Comparison of ENCODE assay signal across 16 mouse cellular contexts in the genomic region with DNA sequence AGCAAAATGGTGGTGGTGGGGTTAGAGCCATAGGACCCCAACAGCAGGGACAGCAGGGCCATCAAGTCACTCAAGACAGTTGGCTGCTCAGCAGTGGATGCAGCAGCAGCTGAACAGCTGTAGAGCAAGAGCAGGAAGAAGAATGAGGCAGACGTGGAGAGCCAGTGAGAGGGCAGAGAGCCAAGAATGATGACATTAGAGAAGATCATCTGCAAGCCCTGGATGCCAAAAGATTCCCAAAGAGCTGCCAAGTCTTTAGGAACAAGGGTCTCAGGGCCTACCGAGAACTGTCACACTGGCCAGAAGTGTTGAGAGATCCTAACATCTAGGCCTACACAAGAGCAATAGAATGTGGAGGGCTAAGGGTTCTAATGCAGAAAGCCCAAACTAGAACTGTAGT.
A peak's percentile ranks its signal among the peaks of the same experiment; 100 is the strongest.
DNase-seq lines count a peak whose midpoint lies in the region; ATAC-seq and TF ChIP-seq lines count a peak whose summit lies in the region.
"Had no signal": no experiment of that assay in that cellular context is flagged by ENCODE, and none has a peak within 500 bp of the region (broad histone marks: within the 10 kb centered on the region; RNA-seq: fewer than 3 reads in every experiment).

No protein-coding gene starts in this region.

- 0 out of 2 replicates have a peak, but pooled peaks have one; percentile 24 for ATAC-seq in hindbrain, postnatal 0 days
- peak; percentile 29; the same call in 1 of the 2 replicates for ATAC-seq in stomach, embryonic 16.5 days (ENCODE audit: insufficient read depth, low FRiP score)
- ATAC-seq in stomach, postnatal 0 days (ENCODE audit: low FRiP score, low TSS enrichment) = no peak
- ATAC-seq: CD4-positive, CD25-positive, alpha-beta regulatory T cell, adult 4 months; hindbrain, embryonic 16.5 days had no signal

- H3K4me1 ChIP-seq in hindbrain, postnatal 0 days (ENCODE audit: insufficient read depth, low read length) = no peaks in the 10 kb centered on the region
- H3K4me1 ChIP-seq in hindbrain, embryonic 10.5 days (replicated peaks) = no peaks in the 10 kb centered on the region
- H3K4me1 ChIP-seq in stomach, embryonic 16.5 days (ENCODE audit: control insufficient read depth, insufficient read depth, low read length) = 0 out of 2 replicates have a peak, but pooled peaks cover 2% of the 10 kb centered on the region
- no peaks in the 10 kb centered on the region for H3K4me1 ChIP-seq in stomach, postnatal 0 days (replicated peaks; ENCODE audit: control insufficient read depth, insufficient read depth)
- H3K4me1 ChIP-seq: embryonic facial prominence, embryonic 12.5 days; liver, embryonic 13.5 days had no signal

- TF ChIP-seq EP300 in stomach, postnatal 0 days (optimal IDR thresholded peaks at IDR 0.05) = no peak

- H3K36me3 ChIP-seq in hindbrain, postnatal 0 days (ENCODE audit: insufficient read depth, low read length) = no peaks in the 10 kb centered on the region
- H3K36me3 ChIP-seq in hindbrain, embryonic 10.5 days = no peaks in the 10 kb centered on the region
- H3K36me3 ChIP-seq in stomach, embryonic 16.5 days (ENCODE audit: control insufficient read depth, insufficient read depth, low read length) = no peaks in the 10 kb centered on the region
- no peaks in the 10 kb centered on the region for H3K36me3 ChIP-seq in stomach, postnatal 0 days (ENCODE audit: control insufficient read depth, insufficient read depth, low read length)
- H3K36me3 ChIP-seq: embryonic facial prominence, embryonic 12.5 days; liver, embryonic 13.5 days had no signal

- H3K27ac ChIP-seq in hindbrain, postnatal 0 days = no peak overlapping the region
- no peak overlapping the region for H3K27ac ChIP-seq in hindbrain, embryonic 10.5 days
- H3K27ac ChIP-seq in stomach, embryonic 16.5 days (ENCODE audit: low read length) = no peak overlapping the region
- no peak overlapping the region for H3K27ac ChIP-seq in stomach, postnatal 0 days (replicated peaks)
- H3K27ac ChIP-seq: embryonic facial prominence, embryonic 12.5 days; layer of hippocampus, adult 2 months; liver, embryonic 13.5 days had no signal

- H3K4me3 ChIP-seq in hindbrain, postnatal 0 days (ENCODE audit: low read length) = no peak overlapping the region
- no peak overlapping the region for H3K4me3 ChIP-seq in hindbrain, embryonic 10.5 days
- no peak overlapping the region for H3K4me3 ChIP-seq in stomach, embryonic 16.5 days (replicated peaks; ENCODE audit: low read length)
- H3K4me3 ChIP-seq in stomach, postnatal 0 days (ENCODE audit: low read depth, low read length) = no peak overlapping the region
- H3K4me3 ChIP-seq: embryonic facial prominence, embryonic 12.5 days; layer of hippocampus, adult 2 months; liver, embryonic 13.5 days had no signal

- WGBS in hindbrain, postnatal 0 days = 51% methylated on average over 2 of the region's 2 CpGs
- 92% methylated on average over 2 of the region's 2 CpGs for WGBS in hindbrain, embryonic 10.5 days
- WGBS in stomach, embryonic 16.5 days = 47% methylated on average over 2 of the region's 2 CpGs
- WGBS in stomach, postnatal 0 days = 36% methylated on average over 2 of the region's 2 CpGs

- no peak overlapping the region for H3K4me2 ChIP-seq in hindbrain, postnatal 0 days (ENCODE audit: low read depth, low read length)
- H3K4me2 ChIP-seq in stomach, embryonic 16.5 days (ENCODE audit: low read depth, low read length) = no peak overlapping the region
- no peak overlapping the region for H3K4me2 ChIP-seq in stomach, postnatal 0 days (replicated peaks; ENCODE audit: low read depth)
- H3K4me2 ChIP-seq: embryonic facial prominence, embryonic 12.5 days; liver, embryonic 13.5 days had no signal

- H3K9ac ChIP-seq in hindbrain, postnatal 0 days (replicated peaks; ENCODE audit: low read length) = no peak overlapping the region
- no peak overlapping the region for H3K9ac ChIP-seq in stomach, embryonic 16.5 days (ENCODE audit: low read length)
- H3K9ac ChIP-seq in stomach, postnatal 0 days (ENCODE audit: low read length) = no peak overlapping the region
- H3K9ac ChIP-seq: embryonic facial prominence, embryonic 12.5 days; liver, embryonic 13.5 days had no signal

- no peaks in the 10 kb centered on the region for H3K9me3 ChIP-seq in hindbrain, postnatal 0 days (ENCODE audit: low read length)
- H3K9me3 ChIP-seq in hindbrain, embryonic 10.5 days = no peaks in the 10 kb centered on the region
- H3K9me3 ChIP-seq in stomach, embryonic 16.5 days (replicated peaks; ENCODE audit: control insufficient read depth, low read length) = no peaks in the 10 kb centered on the region
- no peaks in the 10 kb centered on the region for H3K9me3 ChIP-seq in stomach, postnatal 0 days (ENCODE audit: control insufficient read depth, low read length)
- H3K9me3 ChIP-seq: embryonic facial prominence, embryonic 12.5 days; liver, embryonic 13.5 days had no signal

- H3K27me3 ChIP-seq in hindbrain, postnatal 0 days (ENCODE audit: insufficient read depth, low read length) = no peaks in the 10 kb centered on the region
- H3K27me3 ChIP-seq in hindbrain, embryonic 10.5 days (ENCODE audit: insufficient read depth, poor library complexity, severe bottlenecking) = no peaks in the 10 kb centered on the region
- H3K27me3 ChIP-seq in stomach, embryonic 16.5 days (ENCODE audit: control insufficient read depth, insufficient read depth, low read length) = no peaks in the 10 kb centered on the region
- H3K27me3 ChIP-seq in stomach, postnatal 0 days (ENCODE audit: control insufficient read depth, insufficient read depth, low read length) = no peaks in the 10 kb centered on the region
- H3K27me3 ChIP-seq: embryonic facial prominence, embryonic 12.5 days; liver, embryonic 13.5 days had no signal

- intact Hi-C loops in heart, postnatal 10 days (cut with DNase I) = no loop called here

- no peak for TF ChIP-seq CTCF in hindbrain, postnatal 0 days (IDR thresholded peaks at IDR 0.05; ENCODE audit: low read depth)
- TF ChIP-seq CTCF in stomach, postnatal 0 days (IDR thresholded peaks at IDR 0.05; ENCODE audit: low read depth) = no peak

- DNase-seq in hindbrain, postnatal 0 days (ENCODE audit: low spot score) = peak; percentile 7
- DNase-seq in hindbrain, embryonic 10.5 days (ENCODE audit: low spot score) = no peak
- DNase-seq in stomach, postnatal 0 days (ENCODE audit: low spot score) = no peak
- peak; percentile 58 to 64 for DNase-seq in heart, postnatal 10 days
- no peak for DNase-seq in layer of hippocampus, postnatal 14 days (ENCODE audit: low spot score in 2 of 2)
- no peak for DNase-seq in frontal cortex, adult 2 months (ENCODE audit: extremely low spot score in 1 of 2, low spot score in 1 of 2)
- DNase-seq: adrenal gland, postnatal 36 days; cerebellum, postnatal 25 days; kidney, adult 8-10 months; liver, embryonic 13.5 days; thymus, adult 18-20 months had no signal

Comparison
In these comparisons a context has a peak if more than half of its experiments do, and no peak if none do; other contexts are left out.
1. DNase-seq: peak in hindbrain, postnatal 0 days (single experiment) and heart, postnatal 10 days (2 of 2); none in hindbrain, embryonic 10.5 days (single experiment), stomach, postnatal 0 days (single experiment), layer of hippocampus, postnatal 14 days (0 of 2) and frontal cortex, adult 2 months (0 of 2).